Mouse (Mus musculus) ES-Bruce4 (cell line): ENCODE measurements at regions not wholly inside any gene's neighbourhood (a gene's known extent, or its start where the extent isn't known, plus 50 kb on each side); places are given as distances from the start of the nearest gene placed in this dataset.

Experiments used
- H3K27ac ChIP-seq: 2 replicates; pipeline ENCODE4 v1.5.1; 2012; ENCODE audit warnings: low read length, inconsistent platforms; ENCODE audit not compliant: insufficient read depth
- H3K27me3 ChIP-seq: 2 replicates; pipeline ENCODE4 v1.6.1; 2012; ENCODE audit warnings: mild to moderate bottlenecking, low read length, inconsistent platforms; ENCODE audit not compliant: control insufficient read depth, poor library complexity, insufficient read depth, severe bottlenecking
- H3K36me3 ChIP-seq: 2 replicates; pipeline ENCODE4 v1.6.1; 2012; ENCODE audit warnings: inconsistent platforms, mild to moderate bottlenecking, low read length, moderate library complexity; ENCODE audit not compliant: control insufficient read depth, poor library complexity, insufficient read depth, severe bottlenecking
- H3K4me1 ChIP-seq: one replicate; pipeline ENCODE4 v1.8.1; 2011; ENCODE audit warnings: low read length; ENCODE audit not compliant: control insufficient read depth, insufficient read depth
- H3K4me3 ChIP-seq: 2 replicates; pipeline ENCODE4 v1.5.1; 2011; ENCODE audit warnings: low read depth, mild to moderate bottlenecking, low read length
- H3K9ac ChIP-seq: 2 replicates; pipeline ENCODE4 v1.6.1; 2012; ENCODE audit warnings: low read depth, mild to moderate bottlenecking, inconsistent platforms; ENCODE audit not compliant: poor library complexity, severe bottlenecking
- H3K9me3 ChIP-seq: replicated peaks from 2 replicates; pipeline ENCODE4 v1.6.1; 2012; ENCODE audit warnings: mild to moderate bottlenecking, low read length, inconsistent platforms; ENCODE audit not compliant: control insufficient read depth, poor library complexity, insufficient read depth, severe bottlenecking
- CTCF ChIP-seq: IDR thresholded peaks from one replicate; pipeline ENCODE4 v1.8.1; 2011; ENCODE audit warnings: low read depth, low read length
- EP300 ChIP-seq: IDR thresholded peaks from 2 replicates; pipeline ENCODE4 v1.6.1; 2011; ENCODE audit warnings: low read depth, low read length; ENCODE audit not compliant: insufficient read depth
- POLR2A ChIP-seq: IDR thresholded peaks from one replicate; pipeline ENCODE4 v1.8.1; 2011; ENCODE audit warnings: low read length; ENCODE audit not compliant: insufficient read depth

GRCm38 (mm10) chr17:3836386-3836785, 140.3 kb upstream of the Nox3 start:
- no peak overlapping the region for H3K27ac ChIP-seq
- TF ChIP-seq CTCF, result no peak
- no peak for TF ChIP-seq EP300
- no peak for TF ChIP-seq POLR2A
- H3K9me3 ChIP-seq, result no peaks in the 10 kb centered on the region
- H3K4me3 ChIP-seq, result no peak overlapping the region
- no peaks in the 10 kb centered on the region for H3K27me3 ChIP-seq
- no peaks in the 10 kb centered on the region for H3K4me1 ChIP-seq
- H3K36me3 ChIP-seq, result no peaks in the 10 kb centered on the region
- H3K9ac ChIP-seq, result no peak overlapping the region

GRCm38 (mm10) chr17:3811187-3811586, 115.1 kb upstream of the Nox3 start:
- Histone ChIP-seq H3K4me3 (no peak overlapping the region), H3K27me3 (no peaks in the 10 kb centered on the region; the same call in 1 of the 2 replicates), H3K36me3 (no peaks in the 10 kb centered on the region), H3K9ac (no peak overlapping the region), H3K27ac (no peak overlapping the region), H3K4me1 (no peaks in the 10 kb centered on the region), H3K9me3 (no peaks in the 10 kb centered on the region; the same call in 1 of the 2 replicates)
- TF ChIP-seq CTCF (no peak), POLR2A (no peak), EP300 (no peak)

- Histone ChIP-seq H3K27me3 (no peaks in the 10 kb centered on the region), H3K36me3 (no peaks in the 10 kb centered on the region), H3K27ac (no peak overlapping the region), H3K4me3 (no peak overlapping the region), H3K4me1 (no peaks in the 10 kb centered on the region), H3K9me3 (no peaks in the 10 kb centered on the region), H3K9ac (no peak overlapping the region)
- TF ChIP-seq POLR2A, result no peak
- TF ChIP-seq EP300, result no peak
- no peak for TF ChIP-seq CTCF
Observed at GRCm38 (mm10) chr17:3803507-3803906, 107.4 kb upstream of the Nox3 start.

- H3K27ac ChIP-seq, result no peak overlapping the region
- H3K4me1 ChIP-seq, result no peaks in the 10 kb centered on the region
- no peaks in the 10 kb centered on the region for H3K9me3 ChIP-seq
- H3K9ac ChIP-seq, result no peak overlapping the region
- no peaks in the 10 kb centered on the region for H3K36me3 ChIP-seq
- no peaks in the 10 kb centered on the region for H3K27me3 ChIP-seq
- H3K4me3 ChIP-seq, result no peak overlapping the region
- TF ChIP-seq CTCF (no peak), POLR2A (no peak), EP300 (no peak)
Observed at GRCm38 (mm10) chr17:3792597-3792996, 96.5 kb upstream of the Nox3 start.

- Histone ChIP-seq H3K36me3 (no peaks in the 10 kb centered on the region), H3K9me3 (no peaks in the 10 kb centered on the region), H3K4me1 (no peaks in the 10 kb centered on the region), H3K4me3 (no peak overlapping the region), H3K9ac (no peak overlapping the region), H3K27ac (no peak overlapping the region), H3K27me3 (no peaks in the 10 kb centered on the region)
- no peak for TF ChIP-seq POLR2A
Observed at GRCm38 (mm10) chr17:3782156-3782555, 86.1 kb upstream of the Nox3 start.

GRCm38 (mm10) chr17:3777691-3778090, 81.6 kb upstream of the Nox3 start:
- Histone ChIP-seq H3K4me3 (no peak overlapping the region), H3K9me3 (no peaks in the 10 kb centered on the region), H3K27me3 (no peaks in the 10 kb centered on the region), H3K36me3 (no peaks in the 10 kb centered on the region), H3K27ac (no peak overlapping the region), H3K4me1 (no peaks in the 10 kb centered on the region), H3K9ac (no peak overlapping the region)
- TF ChIP-seq POLR2A, result no peak
- no peak for TF ChIP-seq CTCF
- TF ChIP-seq EP300, result no peak
